Mouse (Mus musculus): ENCODE results near the gene Pheta1. TPM values are rescaled to one million over a fixed set of nuclear protein-coding genes. Genes with fewer than 3 reads are reported as not detected.

Gene Pheta1
- total RNA-seq, 2 experiments from 2014 or later: 4.7 to 6.4 TPM

DNA sequence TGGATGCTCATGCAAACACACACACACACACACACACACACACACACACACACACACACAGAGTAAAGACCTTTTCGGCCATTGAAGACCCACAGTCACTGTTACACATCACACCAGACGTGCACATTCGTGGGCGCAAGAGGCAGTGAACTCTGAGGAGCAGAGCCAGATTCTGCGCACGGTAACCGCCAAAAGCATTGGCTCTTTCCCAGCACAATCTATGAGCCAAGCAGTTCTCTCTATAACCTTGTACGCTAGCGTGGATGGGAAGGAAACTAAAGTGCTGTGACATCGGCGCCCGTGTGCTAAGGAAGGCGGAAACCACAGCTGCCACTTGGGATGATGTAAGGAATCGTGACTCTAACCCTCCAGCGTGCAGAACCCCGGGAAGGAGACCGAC is 29.9 kb downstream of the Pheta1 start:
- no peak for DNase-seq
- Histone ChIP-seq H3K4me3 (no peak overlapping the region), H3K27ac (no peak overlapping the region)
- TF ChIP-seq CTCF (IDR thresholded peaks at IDR 0.05): no peak
- intact Hi-C loops (cut with DNase I): no loop called here

DNA sequence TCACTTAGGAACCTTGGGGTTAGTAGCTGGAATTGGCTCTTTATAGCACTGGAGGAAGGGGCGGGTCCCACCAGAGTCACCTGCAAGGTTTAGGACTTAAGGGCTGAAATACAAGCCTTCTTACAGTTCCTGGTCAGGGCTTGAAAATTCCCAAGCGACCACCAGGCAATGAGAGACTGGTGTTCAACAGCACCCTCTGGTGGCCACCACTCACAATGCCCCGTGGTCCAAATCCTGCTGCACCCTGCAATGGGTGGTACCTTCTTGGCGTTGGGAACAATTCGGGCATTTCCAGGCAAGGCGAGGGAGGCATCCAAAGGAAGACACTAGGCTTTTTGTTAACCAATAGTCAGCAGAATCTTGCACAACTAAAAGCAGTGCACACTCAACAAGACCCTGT is 30.4 kb downstream of the Pheta1 start:
- peak; percentile 47 for DNase-seq
- intact Hi-C loops (cut with DNase I): no loop called here
- peak; percentile 71 for TF ChIP-seq CTCF (IDR thresholded peaks at IDR 0.05)
- Histone ChIP-seq H3K4me3 (no peak overlapping the region), H3K27ac (no peak overlapping the region)

DNA sequence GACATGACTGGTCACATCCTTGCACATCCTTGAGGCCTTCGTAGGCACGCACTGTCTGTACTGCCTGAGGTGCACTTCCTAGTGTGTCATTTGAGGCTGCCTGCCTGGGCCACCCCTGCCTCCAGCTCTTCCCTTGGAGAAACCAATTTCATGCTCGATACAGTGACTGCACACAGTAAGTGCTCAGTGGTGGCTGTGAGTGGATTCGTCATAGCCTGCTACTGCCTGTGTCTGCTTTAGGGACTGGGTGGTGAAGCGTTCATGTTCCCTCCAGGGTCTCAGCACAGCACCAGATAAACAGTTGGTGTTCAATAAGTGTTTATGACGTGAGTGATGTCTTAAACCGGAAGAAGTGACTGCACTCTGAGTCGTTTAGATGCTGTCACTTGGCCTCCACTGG is 34.6 kb downstream of the Pheta1 start:
- no peak overlapping the region for H3K4me3 ChIP-seq
- no peak for DNase-seq
- TF ChIP-seq CTCF (IDR thresholded peaks at IDR 0.05): no peak
- intact Hi-C loops (cut with DNase I): no loop called here
- no peak overlapping the region for H3K27ac ChIP-seq

DNA sequence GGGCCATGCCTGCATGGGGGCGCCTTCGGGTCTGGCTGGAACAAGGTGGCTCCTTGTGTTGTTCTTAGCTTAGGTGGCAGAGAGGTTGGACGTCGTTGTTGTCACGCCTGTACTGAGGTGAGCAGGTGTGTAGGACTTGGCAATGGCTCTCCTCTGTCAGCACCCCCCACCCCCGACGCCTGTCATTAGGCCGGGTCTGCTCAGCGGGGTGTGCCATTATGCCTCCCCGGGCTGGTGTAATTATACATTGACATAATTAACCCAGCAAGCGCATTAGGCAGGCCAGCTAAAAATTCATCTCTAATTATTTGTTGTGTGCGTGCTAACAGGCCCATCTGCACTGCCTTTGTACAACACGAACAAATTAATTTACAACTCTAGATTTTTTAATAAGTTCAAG is 40.6 kb downstream of the Pheta1 start:
- intact Hi-C loops (cut with DNase I): no loop called here
- no peak for DNase-seq
- no peak overlapping the region for H3K27ac ChIP-seq
- no peak for TF ChIP-seq CTCF (IDR thresholded peaks at IDR 0.05)
- no peak overlapping the region for H3K4me3 ChIP-seq

DNA sequence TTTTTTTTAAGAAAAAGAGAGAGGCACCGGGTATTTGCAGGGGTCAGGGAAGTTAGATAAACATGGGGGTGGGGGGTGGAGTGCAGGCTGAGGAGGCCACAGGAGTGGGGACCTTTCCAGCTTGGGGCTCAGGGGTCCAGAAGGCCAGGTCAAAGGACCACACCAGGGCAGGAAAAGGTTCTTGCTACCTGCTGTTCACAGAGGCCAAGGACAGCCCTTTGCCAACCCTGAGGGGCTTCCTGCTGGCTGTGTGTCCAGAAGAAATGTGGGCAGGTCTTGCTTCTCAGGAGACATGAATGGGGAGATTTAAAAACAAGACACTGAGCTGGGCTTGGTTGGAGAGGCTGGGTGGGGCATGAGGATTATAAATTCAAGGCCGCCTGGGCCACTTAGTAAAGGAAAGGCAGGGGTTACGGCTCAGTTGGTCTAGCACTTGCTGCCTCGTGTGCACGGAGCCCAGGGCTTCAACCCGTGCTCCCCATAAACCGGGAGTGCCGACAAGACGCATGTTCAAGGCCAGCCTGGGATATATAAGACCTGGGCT is 41.1 kb downstream of the Pheta1 start:
- TF ChIP-seq CTCF (IDR thresholded peaks at IDR 0.05): no peak
- intact Hi-C loops (cut with DNase I): loop anchor here (5.0 kb wide), 2 partner anchors 167 to 197 kb away; no protein-coding TSS in a partner anchor
- Histone ChIP-seq H3K4me3 (no peak overlapping the region), H3K27ac (no peak overlapping the region)
- no peak for DNase-seq

- intact Hi-C loops (cut with DNase I): loop anchor here (5.0 kb wide), 2 partner anchors 166 to 196 kb away; no protein-coding TSS in a partner anchor
- H3K4me3 ChIP-seq: no peak overlapping the region
Observed at GRCm38 (mm10) chr5:121890925-121891324, 42.1 kb downstream of the Pheta1 start.

GRCm38 (mm10) chr5:121892281-121892680 is 43.5 kb downstream of the Pheta1 start:
- no peak overlapping the region for H3K4me3 ChIP-seq
- no peak for TF ChIP-seq CTCF (IDR thresholded peaks at IDR 0.05)
- DNase-seq: no peak
- intact Hi-C loops (cut with DNase I): loop anchor here (5.0 kb wide), 2 partner anchors 165 to 195 kb away; no protein-coding TSS in a partner anchor
- no peak overlapping the region for H3K27ac ChIP-seq

More at GRCm38 (mm10) chr5:121890925-121891324, 42.1 kb downstream of the Pheta1 start:
- TF ChIP-seq CTCF (IDR thresholded peaks at IDR 0.05): no peak
- DNase-seq: no peak
- no peak overlapping the region for H3K27ac ChIP-seq

GRCm38 (mm10) chr5:121893581-121893980 is 44.8 kb downstream of the Pheta1 start:
- Histone ChIP-seq H3K4me3 (no peak overlapping the region), H3K27ac (no peak overlapping the region)
- intact Hi-C loops (cut with DNase I): loop anchor here (5.0 kb wide), 2 partner anchors 164 to 194 kb away; no protein-coding TSS in a partner anchor
- no peak for DNase-seq
- TF ChIP-seq CTCF (IDR thresholded peaks at IDR 0.05): peak; percentile 63

- Histone ChIP-seq H3K27ac (no peak overlapping the region), H3K4me3 (no peak overlapping the region)
- DNase-seq: no peak
- no peak for TF ChIP-seq CTCF (IDR thresholded peaks at IDR 0.05)
- intact Hi-C loops (cut with DNase I): loop anchor here (5.0 kb wide), 2 partner anchors 163 to 193 kb away; no protein-coding TSS in a partner anchor
Observed at GRCm38 (mm10) chr5:121894647-121895046, 45.9 kb downstream of the Pheta1 start.

- intact Hi-C loops (cut with DNase I): no loop called here
- Histone ChIP-seq H3K27ac (peak overlapping the region; percentile 16; the same call in 1 of the 2 replicates), H3K4me3 (peak overlapping the region; percentile 58)
- TF ChIP-seq CTCF (IDR thresholded peaks at IDR 0.05): no peak
- DNase-seq: no peak
Observed at GRCm38 (mm10) chr5:121895117-121895756, 46.5 kb downstream of the Pheta1 start.

GRCm38 (mm10) chr5:121902809-121903745 is 54.3 kb downstream of the Pheta1 start:
- TF ChIP-seq CTCF (IDR thresholded peaks at IDR 0.05): no peak
- H3K27ac ChIP-seq: no peak overlapping the region
- H3K4me3 ChIP-seq: no peak overlapping the region
- intact Hi-C loops (cut with DNase I): no loop called here
- no peak for DNase-seq

Small RNA genes within 50 kb of the gene (microRNA-seq; reads per million reads assigned to microRNA genes)
- not detected for gene Mir7031

Other genes starting within 250 kb of the Pheta1 start
- gene Acad12, start 230.0 kb upstream of the Pheta1 start, total RNA-seq (2021): 10 to 100 TPM; 23.3 to 34.5 TPM
- 10 to 100 TPM in 1 of 2 experiments, 1 to 10 TPM in 1; 9.1 to 14.9 TPM for gene Acad10, start 188.5 kb upstream of the Pheta1 start, total RNA-seq (2021)
- 10 to 100 TPM; 31.5 to 35.5 TPM for gene Brap, start 188.4 kb upstream of the Pheta1 start, total RNA-seq (2021)
- 100 to 1,000 TPM in 1 of 2 experiments, 10 to 100 TPM in 1; 94.6 to 117 TPM for gene Atxn2, start 137.6 kb upstream of the Pheta1 start, total RNA-seq (2021)
- 10 to 100 TPM; 11.9 to 15.4 TPM for gene Sh2b3, start 11.3 kb upstream of the Pheta1 start, total RNA-seq (2021)
- gene Cux2, start 201.1 kb downstream of the Pheta1 start, total RNA-seq (2021): 1 to 10 TPM; 3.9 to 6.0 TPM